In the genomic region with DNA sequence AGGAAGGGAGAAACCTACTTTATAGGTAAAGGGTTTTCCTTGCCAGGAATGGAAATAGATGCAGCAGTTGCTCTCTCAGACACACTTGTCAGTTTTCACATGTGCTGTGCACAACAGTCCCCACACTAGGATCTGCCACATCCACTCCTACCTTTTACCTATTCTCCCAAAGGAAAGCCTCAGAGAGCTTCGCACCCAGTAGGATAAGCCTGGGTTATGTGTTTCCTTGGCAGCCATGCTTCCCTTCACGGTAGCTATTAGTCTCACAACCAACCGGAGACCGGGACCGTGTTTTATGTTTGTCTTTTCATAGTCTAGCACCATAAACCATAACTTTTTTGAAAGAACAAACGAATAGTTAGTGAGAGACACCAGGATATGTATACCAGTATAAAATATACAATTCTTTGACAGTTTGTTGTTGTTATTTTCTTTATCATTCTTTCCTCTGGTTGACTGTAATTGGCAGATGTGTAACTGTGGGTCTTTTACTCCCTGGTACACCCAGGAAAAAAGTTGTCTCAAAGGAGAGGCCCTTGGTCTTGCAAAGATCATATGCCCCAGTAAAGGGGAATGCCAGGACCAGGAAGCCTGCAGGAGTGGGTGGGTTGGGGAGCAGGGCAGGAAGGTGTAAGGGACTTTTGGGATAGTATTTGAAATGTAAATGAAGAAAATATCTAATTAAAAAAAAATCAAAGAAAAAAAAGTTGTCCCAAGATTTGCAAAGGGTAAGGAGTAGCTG, we compare ENCODE assay signal across 16 mouse cellular contexts. TPM values are rescaled to one million over a fixed set of nuclear protein-coding genes. Genes with fewer than 3 reads are reported as not detected.
DNase-seq lines count a peak whose midpoint lies in the region; ATAC-seq lines count a peak whose summit lies in the region.
"Had no signal": no experiment of that assay in that cellular context is flagged by ENCODE, and none has a peak within 500 bp of the region (broad histone marks: within the 10 kb centered on the region; RNA-seq: fewer than 3 reads in every experiment).

No protein-coding gene starts in this region.

- 92% methylated on average over 6 of the region's 6 CpGs for WGBS in forebrain, embryonic 13.5 days
- 87% methylated on average over 6 of the region's 6 CpGs for WGBS in hindbrain, embryonic 14.5 days
- WGBS in midbrain, embryonic 15.5 days, result 89% methylated on average over 6 of the region's 6 CpGs

- no peaks in the 10 kb centered on the region for H3K36me3 ChIP-seq in forebrain, embryonic 13.5 days (ENCODE audit: poor library complexity, severe bottlenecking)
- no peaks in the 10 kb centered on the region for H3K36me3 ChIP-seq in hindbrain, embryonic 14.5 days (replicated peaks; ENCODE audit: control insufficient read depth, insufficient read depth)
- no peaks in the 10 kb centered on the region for H3K36me3 ChIP-seq in midbrain, embryonic 15.5 days (replicated peaks)
- H3K36me3 ChIP-seq: embryonic facial prominence, embryonic 12.5 days had no signal

- no peak overlapping the region for H3K4me3 ChIP-seq in forebrain, embryonic 13.5 days
- H3K4me3 ChIP-seq in hindbrain, embryonic 14.5 days (replicated peaks; ENCODE audit: low read length), result no peak overlapping the region
- no peak overlapping the region for H3K4me3 ChIP-seq in midbrain, embryonic 15.5 days
- H3K4me3 ChIP-seq: embryonic facial prominence, embryonic 12.5 days; erythroblast, embryonic 14.5 days had no signal

- H3K27me3 ChIP-seq in forebrain, embryonic 13.5 days, result no peaks in the 10 kb centered on the region
- H3K27me3 ChIP-seq in hindbrain, embryonic 14.5 days (ENCODE audit: control insufficient read depth, insufficient read depth, low read length), result no peaks in the 10 kb centered on the region
- no peaks in the 10 kb centered on the region for H3K27me3 ChIP-seq in midbrain, embryonic 15.5 days (replicated peaks)
- H3K27me3 ChIP-seq: CH12.LX; embryonic facial prominence, embryonic 12.5 days had no signal

- H3K9me3 ChIP-seq in forebrain, embryonic 13.5 days (replicated peaks), result no peaks in the 10 kb centered on the region
- no peaks in the 10 kb centered on the region for H3K9me3 ChIP-seq in hindbrain, embryonic 14.5 days (ENCODE audit: control insufficient read depth, low read length)
- no peaks in the 10 kb centered on the region for H3K9me3 ChIP-seq in midbrain, embryonic 15.5 days
- H3K9me3 ChIP-seq: embryonic facial prominence, embryonic 12.5 days had no signal

- DNase-seq in heart, adult 11 months, result peak; percentile 17
- no peak for DNase-seq in heart, adult 8-10 months (ENCODE audit: low spot score)
- no peak for DNase-seq in hindbrain, embryonic 14.5 days (ENCODE audit: low spot score)
- DNase-seq in left cerebral cortex, adult 11 months (ENCODE audit: low spot score), result no peak
- DNase-seq in embryo, embryonic 10.5 days (ENCODE audit: low spot score), result no peak
- no peak for DNase-seq in gastrocnemius, postnatal 10 days
- DNase-seq: gastrocnemius, postnatal 36 days; liver, postnatal 0 days had no signal

- H3K4me1 ChIP-seq in forebrain, embryonic 13.5 days, result no peaks in the 10 kb centered on the region
- no peaks in the 10 kb centered on the region for H3K4me1 ChIP-seq in hindbrain, embryonic 14.5 days (replicated peaks; ENCODE audit: control insufficient read depth, insufficient read depth, low read length)
- no peaks in the 10 kb centered on the region for H3K4me1 ChIP-seq in midbrain, embryonic 15.5 days
- H3K4me1 ChIP-seq: embryonic facial prominence, embryonic 12.5 days had no signal

- H3K9ac ChIP-seq in forebrain, embryonic 13.5 days, result no peak overlapping the region
- 0 out of 2 replicates have a peak overlapping the region, but pooled peaks have one; percentile 31 for H3K9ac ChIP-seq in hindbrain, embryonic 14.5 days
- no peak overlapping the region for H3K9ac ChIP-seq in midbrain, embryonic 15.5 days
- H3K9ac ChIP-seq: embryonic facial prominence, embryonic 12.5 days; liver, postnatal 0 days had no signal

- ATAC-seq in forebrain, embryonic 13.5 days, result peak; percentile 70
- ATAC-seq in hindbrain, embryonic 14.5 days (ENCODE audit: low FRiP score), result no peak
- ATAC-seq in midbrain, embryonic 15.5 days (replicated peaks), result peak; percentile 78
- ATAC-seq: liver, postnatal 0 days had no signal

- H3K4me2 ChIP-seq in forebrain, embryonic 13.5 days, result no peak overlapping the region
- H3K4me2 ChIP-seq in hindbrain, embryonic 14.5 days (replicated peaks), result no peak overlapping the region
- no peak overlapping the region for H3K4me2 ChIP-seq in midbrain, embryonic 15.5 days
- H3K4me2 ChIP-seq: embryonic facial prominence, embryonic 12.5 days; heart, embryonic 11.5 days had no signal

- H3K27ac ChIP-seq in forebrain, embryonic 13.5 days, result no peak overlapping the region
- H3K27ac ChIP-seq in hindbrain, embryonic 14.5 days, result no peak overlapping the region
- H3K27ac ChIP-seq in midbrain, embryonic 15.5 days, result no peak overlapping the region
- H3K27ac ChIP-seq: embryonic facial prominence, embryonic 12.5 days; stomach, postnatal 0 days had no signal

RNA-seq across cellular contexts. Expression of gene Ccdc90b, which starts 10.5 kb away (rescaled TPM):
- 10 to 100 TPM; 41.6 to 48.5 (median 44.1) TPM for total RNA-seq in heart, adult 8-10 months (2022)
- polyA plus RNA-seq in forebrain, embryonic 13.5 days (2015; fragmentation: Nextera tagmentation; extraction: Ambion mirVana), result 73.3 and 76.1 TPM in 2 replicates
- polyA plus RNA-seq in hindbrain, embryonic 14.5 days (2014; fragmentation: Nextera tagmentation; extraction: Ambion mirVana), result 64.4 and 69.6 TPM in 2 replicates
- polyA plus RNA-seq in midbrain, embryonic 15.5 days (2015; fragmentation: Nextera tagmentation; extraction: Ambion mirVana), result 57.5 and 57.9 TPM in 2 replicates
- total RNA-seq in gastrocnemius, postnatal 10 days (2021), result 10 to 100 TPM; 24.8 to 26.2 TPM
- total RNA-seq: MEL had no signal
